Mouse (Mus musculus): ENCODE measurements around the gene Thsd7a.

Thsd7a gene

GRCm38 (mm10) chr6:12386731-12387130, 362.5 kb downstream of the Thsd7a start:
- DNase-seq (ENCODE audit: low read depth): no peak

DNA sequence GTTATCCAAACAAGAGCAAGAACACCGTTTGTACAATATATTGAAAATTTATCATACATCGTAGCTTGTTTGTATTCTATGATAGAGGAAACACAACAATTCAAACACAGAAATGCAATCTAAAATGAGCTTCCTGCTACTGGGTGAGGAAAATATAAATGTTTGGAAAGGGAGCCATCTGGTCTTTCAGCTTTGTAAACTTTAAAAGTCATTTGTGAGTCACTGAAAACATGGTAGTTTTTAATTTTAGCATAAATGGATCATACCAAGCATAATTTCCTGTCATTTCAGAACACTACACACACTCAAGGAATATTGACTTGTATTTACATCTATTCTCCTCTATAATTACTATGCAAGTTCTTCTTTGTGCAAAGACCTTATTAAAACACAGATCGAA, 363.6 kb downstream of the Thsd7a start:
- DNase-seq (ENCODE audit: low read depth): no peak

DNA sequence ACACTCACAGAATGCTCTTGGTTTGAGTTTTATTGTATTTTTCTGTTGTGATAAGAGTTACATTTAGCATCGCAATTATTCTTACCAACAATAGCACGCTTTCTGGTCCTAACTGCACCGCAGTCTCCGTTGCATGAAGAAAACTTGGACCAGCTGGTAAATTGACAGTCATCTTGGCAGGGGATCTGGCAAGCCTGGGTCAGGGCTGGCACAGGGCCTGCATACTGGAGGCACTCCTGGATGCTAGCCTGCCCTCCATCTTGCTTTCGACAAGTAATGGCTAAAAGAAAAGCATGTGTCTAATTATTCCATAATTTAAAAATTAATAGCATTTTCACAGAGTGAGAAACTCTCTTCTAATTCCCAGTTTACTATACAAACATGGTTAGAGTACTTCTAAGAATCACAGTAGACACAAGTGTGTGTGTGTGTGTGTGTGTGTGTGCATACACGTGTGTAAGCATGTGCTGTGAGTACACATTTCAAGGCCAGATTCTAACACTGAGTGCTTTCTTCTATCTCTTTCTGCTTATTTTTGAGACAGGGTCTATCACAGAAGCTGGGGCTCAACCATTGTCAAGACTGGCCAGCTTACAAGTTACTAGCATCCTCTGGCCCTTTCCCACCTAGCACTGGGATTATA, 368.0 kb downstream of the Thsd7a start:
- no peak for DNase-seq (ENCODE audit: low read depth)

DNA sequence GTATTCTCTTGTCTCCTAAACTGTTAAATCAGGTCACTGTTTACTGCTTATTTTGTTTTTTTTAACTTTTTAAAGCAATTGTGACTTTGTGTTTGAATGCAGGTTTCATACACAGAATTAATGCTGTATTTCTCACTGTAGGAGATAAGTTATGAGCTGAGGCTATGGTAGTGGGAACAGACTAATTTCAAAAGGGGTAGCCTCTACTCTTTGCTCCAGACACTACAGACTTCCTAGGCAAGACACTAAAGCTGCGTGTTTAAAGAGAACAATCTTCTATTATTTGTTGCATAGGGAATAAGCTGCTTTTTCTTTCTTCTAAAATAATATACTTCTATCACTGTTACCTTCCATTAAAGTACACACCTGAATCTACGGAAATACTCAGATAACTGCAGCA, 368.5 kb downstream of the Thsd7a start:
- no peak for DNase-seq (ENCODE audit: low read depth)

DNA sequence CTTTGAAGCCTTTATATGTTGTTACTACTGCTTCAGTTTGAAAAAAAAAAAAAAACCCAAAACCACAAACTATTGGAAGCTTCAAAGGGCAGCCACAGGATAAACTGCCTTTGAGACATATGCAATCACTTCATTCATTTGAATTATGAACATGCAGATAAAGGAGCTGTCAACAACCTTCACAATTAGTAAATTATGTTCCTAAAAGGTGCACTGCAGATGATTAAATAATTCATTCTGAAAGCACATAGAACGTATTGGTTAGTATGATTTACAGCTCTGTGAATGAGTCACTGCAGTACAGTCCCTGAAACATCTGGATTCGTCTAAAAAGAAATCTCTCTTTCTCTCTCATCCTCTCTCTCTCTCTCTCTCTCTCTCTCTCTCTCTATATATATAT, 390.5 kb downstream of the Thsd7a start:
- no peak for DNase-seq (ENCODE audit: low read depth)

GRCm38 (mm10) chr6:12353573-12353972, 395.6 kb downstream of the Thsd7a start:
- DNase-seq (ENCODE audit: low read depth): no peak

GRCm38 (mm10) chr6:12352165-12352719, 397.0 kb downstream of the Thsd7a start:
- DNase-seq (ENCODE audit: low read depth): no peak

GRCm38 (mm10) chr6:12350753-12351152, 398.5 kb downstream of the Thsd7a start:
- DNase-seq (ENCODE audit: low read depth): peak; percentile 32

DNA sequence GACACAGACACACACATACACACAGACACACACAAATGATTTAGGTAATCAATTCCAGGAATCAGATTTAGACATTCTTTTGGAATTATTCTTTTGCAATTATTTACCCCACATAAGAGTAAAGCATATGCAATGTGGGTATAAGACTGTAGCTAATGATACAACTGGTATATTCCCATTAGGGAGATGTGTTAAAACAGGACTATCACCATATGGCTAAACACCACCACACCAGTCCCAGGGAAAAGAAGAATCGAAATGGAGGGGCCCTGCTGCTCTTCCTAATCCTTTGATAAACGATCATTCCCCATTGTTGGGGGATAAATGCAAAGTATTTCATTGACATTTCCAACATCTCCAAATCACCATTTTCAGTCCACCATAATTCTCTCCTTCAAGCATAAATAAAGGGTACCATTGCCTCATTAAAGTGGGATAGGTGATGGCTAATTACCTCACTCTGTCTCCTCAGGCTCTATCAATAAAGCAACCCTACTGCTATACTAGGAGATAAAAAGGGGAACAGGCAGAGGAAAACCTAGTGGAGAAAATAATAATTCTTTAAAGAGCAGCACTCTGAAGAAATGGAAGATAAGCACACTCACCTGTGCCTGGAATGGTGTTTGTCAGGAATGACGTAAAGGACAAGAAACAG, 400.0 kb downstream of the Thsd7a start:
- no peak for DNase-seq (ENCODE audit: low read depth)

DNA sequence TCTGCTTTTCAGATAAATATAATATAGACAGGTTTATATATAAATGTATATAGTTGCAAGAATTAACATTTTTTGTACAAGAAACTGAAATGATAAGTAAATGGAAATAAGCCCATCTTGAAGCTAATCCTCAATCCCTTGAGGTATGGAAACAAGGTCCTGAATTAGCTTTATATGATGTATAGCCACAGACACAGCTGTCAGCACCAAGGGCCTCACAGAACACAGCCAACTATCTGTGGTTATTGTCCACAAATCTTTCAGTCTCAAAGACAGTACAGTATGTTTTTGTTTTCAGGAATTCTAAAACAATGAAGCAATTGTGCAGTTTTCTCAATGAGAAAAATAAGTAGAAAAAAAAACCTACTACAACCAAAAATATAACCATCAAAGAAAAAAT, 400.5 kb downstream of the Thsd7a start:
- no peak for DNase-seq (ENCODE audit: low read depth)

DNA sequence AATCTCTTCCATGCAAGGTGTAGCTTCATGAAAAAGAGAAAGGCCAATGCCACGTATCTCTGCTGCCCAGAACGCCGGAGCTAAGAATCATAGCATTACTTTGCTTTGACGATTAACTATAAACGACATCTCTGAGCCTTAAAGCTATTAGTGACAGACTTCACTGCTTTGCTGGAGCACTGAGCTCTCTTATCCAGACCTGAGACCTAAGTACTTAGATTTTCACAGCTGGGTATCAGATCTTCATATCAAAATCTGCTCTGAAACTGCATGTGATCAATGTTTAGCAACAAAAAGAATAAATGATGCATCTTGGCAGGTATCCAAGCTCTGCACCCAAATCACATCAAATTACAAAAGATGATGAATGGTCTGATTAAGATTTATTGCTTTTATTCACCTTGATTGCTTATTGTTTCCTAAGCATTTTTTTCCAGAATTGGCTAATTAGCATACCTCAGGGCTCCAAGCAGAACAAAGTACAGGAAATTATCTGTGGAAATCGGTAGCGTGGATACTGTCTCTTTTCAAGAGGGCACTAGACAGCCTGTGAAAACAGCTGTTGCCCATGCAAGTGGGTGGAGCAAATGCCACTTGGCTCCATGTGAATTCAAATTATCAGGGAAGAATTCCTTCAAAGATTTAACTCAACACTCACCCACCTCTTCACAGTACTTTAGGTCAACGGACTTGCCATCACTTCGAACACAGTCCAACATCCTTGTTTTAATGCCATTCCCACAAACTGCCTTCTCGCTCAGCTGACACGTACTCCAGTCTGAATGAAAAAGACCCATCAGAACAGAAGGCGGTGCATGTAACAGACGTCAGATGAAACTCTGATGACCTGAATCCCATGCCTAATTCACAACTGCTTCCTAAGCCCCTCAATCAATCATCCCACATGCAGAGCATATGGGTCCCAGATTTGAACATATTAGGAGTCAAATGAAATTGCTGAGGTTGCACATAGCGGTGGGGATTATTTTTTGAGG, 412.3 kb downstream of the Thsd7a start:
- DNase-seq (ENCODE audit: low read depth): no peak

DNA sequence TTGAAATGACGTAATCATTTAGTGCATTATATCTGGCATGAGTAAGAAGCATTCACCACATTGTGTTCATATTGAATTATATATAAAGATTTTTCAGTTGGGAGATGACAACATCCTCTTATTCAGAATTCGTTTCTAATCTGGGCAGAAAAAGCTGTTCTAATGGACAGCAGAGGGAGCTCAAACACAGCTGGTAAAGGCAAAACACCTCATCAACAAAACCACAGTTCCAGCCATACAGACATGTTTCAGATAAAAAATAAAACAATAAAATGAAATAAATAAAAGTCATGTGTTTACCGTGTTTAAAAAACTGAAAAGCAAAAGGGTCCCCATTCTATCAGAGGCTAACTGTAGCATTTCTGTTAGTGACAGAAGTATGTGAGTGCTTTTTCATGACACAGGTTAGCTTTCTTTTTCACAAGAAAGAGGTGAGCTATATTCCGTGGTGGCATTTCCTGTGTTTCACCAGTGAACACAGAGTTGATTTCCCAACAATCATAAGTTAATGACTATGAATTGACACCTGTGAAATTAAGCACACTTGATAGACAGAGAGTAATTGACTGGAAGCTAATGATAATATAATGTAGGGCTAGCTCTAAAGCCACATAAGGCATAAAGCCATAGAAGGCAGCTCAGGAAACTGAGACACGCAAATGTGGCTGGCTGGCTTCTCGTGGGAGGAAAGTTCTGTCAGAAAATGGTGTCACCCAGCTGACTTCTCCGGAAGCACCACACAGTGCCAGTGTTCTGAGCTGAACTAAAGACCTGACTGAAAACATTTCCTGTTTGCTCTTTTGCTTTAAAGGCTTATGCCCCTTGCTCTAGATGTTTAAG, 433.9 kb downstream of the Thsd7a start:
- DNase-seq (ENCODE audit: low read depth): peak; percentile 68

DNA sequence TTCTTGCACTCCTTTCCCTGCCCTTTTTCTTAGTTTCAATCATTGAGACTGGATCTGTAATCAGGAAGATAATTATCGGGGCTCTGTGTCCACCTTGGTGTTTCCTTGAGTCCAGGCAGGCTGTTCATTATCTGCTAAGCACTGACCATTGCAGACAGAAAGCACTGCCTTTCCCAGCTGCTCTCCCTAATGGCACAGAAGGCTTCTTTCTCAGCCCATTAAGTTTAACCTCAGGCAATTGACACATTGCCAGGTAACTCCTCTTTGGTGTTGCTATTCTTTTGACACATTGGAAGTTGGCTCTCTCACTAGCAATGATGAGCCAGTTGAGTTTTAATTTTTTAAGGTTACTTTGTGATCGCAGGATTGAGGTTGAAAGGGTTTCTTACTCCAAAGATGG, 441.7 kb downstream of the Thsd7a start:
- DNase-seq (ENCODE audit: low read depth): no peak

GRCm38 (mm10) chr6:12262641-12263400, 486.4 kb downstream of the Thsd7a start:
- DNase-seq (ENCODE audit: low read depth): no peak

Data from 416B (cell line).